Mouse (Mus musculus) embryonic facial prominence, embryonic 10.5 days (tissue): ENCODE data around the gene A130010J15Rik. TPM values are rescaled to one million over a fixed set of nuclear protein-coding genes. Genes with fewer than 3 reads are reported as not detected.

ENCODE experiments used
- DNase-seq: peaks from one replicate; pipeline ENCODE4 v3.0.0-alpha.2; 2017; ENCODE audit warnings: low spot score
- H3K27ac ChIP-seq: fragments of 300-500 bp; sonication (generic); replicated peaks from 2 replicates; pipeline ENCODE4 v1.5.1; 2016; ENCODE audit warnings: mild to moderate bottlenecking
- H3K27me3 ChIP-seq: fragments of 300-500 bp; sonication (generic); replicated peaks from 2 replicates; pipeline ENCODE4 v1.6.1; 2016; ENCODE audit warnings: low read depth, mild to moderate bottlenecking; ENCODE audit not compliant: poor library complexity, severe bottlenecking
- H3K36me3 ChIP-seq: fragments of 300-500 bp; sonication (generic); replicated peaks from 2 replicates; pipeline ENCODE4 v1.6.1; 2016; ENCODE audit warnings: mild to moderate bottlenecking, moderate library complexity
- H3K4me1 ChIP-seq: fragments of 300-500 bp; sonication (generic); 2 replicates; pipeline ENCODE4 v1.6.1; 2016
- H3K4me3 ChIP-seq: fragments of 300-500 bp; sonication (generic); 2 replicates; pipeline ENCODE4 v1.5.1; 2016; ENCODE audit warnings: mild to moderate bottlenecking, moderate library complexity
- H3K9me3 ChIP-seq: fragments of 300-500 bp; sonication (generic); 2 replicates; pipeline ENCODE4 v1.6.1; 2016; ENCODE audit warnings: mild to moderate bottlenecking
- WGBS: fragments of 180-500 bp; shearing (Covaris S2); methylation state at CpG from one replicate; pipeline ENCODE4 v1.1.7; 2016; 5-methylcytosine and 5-hydroxymethylcytosine counted together
- polyA plus RNA-seq: library from polyadenylated mRNA; unstranded; fragments of >200 nt; fragmentation: Nextera tagmentation; extraction: Ambion mirVana; gene quantifications from 2 replicates; pipeline ENCODE4 v1.2.1, GENCODE M21; 2016

The A130010J15Rik gene
- 16.4 and 18.0 TPM in 2 replicates for polyA plus RNA-seq

DNA sequence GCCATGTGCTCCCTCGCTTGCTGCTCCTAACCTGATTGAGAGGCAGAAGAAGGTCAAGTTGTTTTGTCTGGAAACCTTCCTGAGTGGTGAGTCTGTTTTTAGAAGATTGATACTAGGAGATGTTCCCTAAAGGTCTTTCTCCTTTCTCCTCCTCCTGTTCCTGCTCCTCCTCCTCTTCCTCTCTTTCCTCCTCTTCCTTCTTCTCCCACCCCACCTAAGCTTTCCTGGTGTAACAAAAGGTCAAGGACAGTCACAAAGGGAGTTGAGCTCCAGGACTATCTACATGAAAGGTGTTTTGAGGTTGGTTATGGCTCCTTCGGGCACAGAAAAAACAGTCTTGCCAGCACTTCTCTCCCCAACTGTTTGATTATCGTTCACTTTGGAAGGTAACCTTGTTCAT, at the start of gene A130010J15Rik:
Gene A130010J15Rik (plus strand): TSS at position 301 of the 400 bp plus-strand sequence.
- H3K27ac ChIP-seq, result no peak within 1 kb of the TSS
- H3K9me3 ChIP-seq, result no peaks in the 10 kb centered on the region
- no peaks in the 10 kb centered on the region for H3K27me3 ChIP-seq
- peaks cover 8% of the 10 kb centered on the region; the same call in 1 of the 2 replicates for H3K4me1 ChIP-seq
- H3K36me3 ChIP-seq, result 0 out of 2 replicates have a peak, but pooled peaks cover 3% of the 10 kb centered on the region
- WGBS, result 90% methylated on average over 3 of the region's 3 CpGs
- no peak for DNase-seq
- no peak within 1 kb of the TSS for H3K4me3 ChIP-seq

DNA sequence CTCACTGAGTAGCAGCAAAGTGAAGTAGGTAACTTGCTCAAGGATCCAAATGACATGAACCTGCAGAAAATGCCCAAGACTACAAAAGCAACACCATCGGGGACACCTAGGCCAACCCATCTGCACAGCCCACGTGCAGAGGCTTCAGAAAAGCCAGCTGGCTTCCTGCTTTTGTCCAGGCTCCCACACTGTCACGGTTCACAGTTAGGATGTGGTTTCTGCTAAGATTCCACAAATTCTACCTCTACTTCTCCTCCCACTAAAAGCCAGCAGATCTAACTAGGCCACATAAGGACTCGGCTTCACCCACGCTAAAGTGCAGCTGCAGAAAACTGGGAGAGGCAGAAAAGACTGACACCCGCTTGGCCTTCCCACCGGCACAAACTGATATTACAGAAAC, 45.1 kb upstream of the A130010J15Rik start:
- Histone ChIP-seq H3K9me3 (no peaks in the 10 kb centered on the region), H3K27me3 (no peaks in the 10 kb centered on the region), H3K36me3 (peaks cover 98% of the 10 kb centered on the region), H3K4me1 (no peaks in the 10 kb centered on the region), H3K27ac (no peak overlapping the region), H3K4me3 (no peak overlapping the region)
- DNase-seq, result no peak
- WGBS, result 92% methylated on average over 7 of the region's 7 CpGs

DNA sequence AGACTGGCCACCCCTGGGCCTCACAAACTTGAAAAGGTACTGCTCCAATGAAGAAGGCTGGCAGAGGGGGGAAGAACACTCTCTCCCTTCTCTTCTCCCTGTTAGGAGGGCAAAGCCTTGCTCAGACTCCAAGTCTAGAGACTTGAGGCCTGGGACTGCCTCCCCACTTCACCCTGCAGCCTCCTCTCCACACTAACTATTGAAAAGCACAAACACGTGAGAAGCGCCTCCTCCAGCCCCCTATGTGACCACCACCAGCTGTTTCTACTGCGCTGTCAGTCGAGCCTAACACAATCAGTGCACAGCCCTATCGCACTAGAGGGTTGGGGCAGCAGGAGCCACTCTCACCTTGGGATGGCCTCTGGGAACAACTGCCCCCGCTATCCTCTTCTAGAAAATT, 44.6 kb upstream of the A130010J15Rik start:
- Histone ChIP-seq H3K36me3 (peaks cover 98% of the 10 kb centered on the region), H3K4me1 (no peaks in the 10 kb centered on the region), H3K4me3 (no peak overlapping the region), H3K9me3 (no peaks in the 10 kb centered on the region), H3K27ac (no peak overlapping the region), H3K27me3 (no peaks in the 10 kb centered on the region)
- WGBS, result 92% methylated on average over 6 of the region's 6 CpGs
- no peak for DNase-seq

DNA sequence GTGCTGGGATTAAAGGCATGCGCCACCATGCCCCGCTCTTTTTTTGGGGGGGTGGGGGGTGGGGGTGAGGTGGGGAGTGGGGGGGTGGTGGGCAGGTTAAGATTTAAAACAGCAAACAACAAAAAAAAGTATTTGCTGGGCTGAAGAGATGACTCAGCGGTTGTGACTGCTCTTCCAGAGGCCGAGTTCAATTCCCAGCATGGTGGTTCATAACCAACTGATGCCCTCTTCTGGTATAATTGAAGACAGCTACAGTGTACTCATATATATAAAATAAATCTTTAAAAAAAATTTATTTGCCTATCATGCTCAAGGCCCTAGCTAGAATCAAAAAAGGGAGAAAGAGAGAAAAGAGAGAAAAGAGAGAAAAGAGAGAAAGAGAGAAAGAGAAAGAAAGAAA, 42.0 kb upstream of the A130010J15Rik start:
- no peak overlapping the region for H3K4me3 ChIP-seq
- no peaks in the 10 kb centered on the region for H3K27me3 ChIP-seq
- no peaks in the 10 kb centered on the region for H3K9me3 ChIP-seq
- WGBS, result 92% methylated on average over 4 of the region's 4 CpGs
- peaks cover 74% of the 10 kb centered on the region for H3K36me3 ChIP-seq
- DNase-seq, result no peak
- H3K27ac ChIP-seq, result no peak overlapping the region
- peaks cover 10% of the 10 kb centered on the region for H3K4me1 ChIP-seq

DNA sequence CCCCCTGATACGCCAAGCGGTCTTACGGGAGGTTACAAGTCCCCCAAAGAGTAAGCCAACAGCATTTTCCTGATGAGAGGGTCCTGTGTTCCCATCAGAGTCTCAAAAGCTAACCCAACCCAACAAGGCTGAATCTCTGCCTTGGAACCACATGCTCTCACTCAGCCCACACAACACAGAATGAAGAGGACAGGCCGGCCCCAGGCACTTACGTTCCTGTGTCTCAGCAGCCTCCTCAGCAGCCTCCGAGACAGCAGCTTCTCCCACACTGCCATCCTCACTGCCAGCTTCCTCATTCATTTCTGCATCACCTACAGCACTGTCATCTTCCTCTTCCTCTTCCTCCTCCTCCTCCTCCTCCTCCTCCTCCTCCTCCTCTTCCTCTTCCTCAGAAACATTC, 39.8 kb upstream of the A130010J15Rik start:
- no peak for DNase-seq
- Histone ChIP-seq H3K4me3 (no peak overlapping the region), H3K36me3 (peaks cover 52% of the 10 kb centered on the region), H3K4me1 (peaks cover 10% of the 10 kb centered on the region), H3K9me3 (no peaks in the 10 kb centered on the region), H3K27me3 (no peaks in the 10 kb centered on the region), H3K27ac (no peak overlapping the region)
- 91% methylated on average over 6 of the region's 6 CpGs for WGBS

DNA sequence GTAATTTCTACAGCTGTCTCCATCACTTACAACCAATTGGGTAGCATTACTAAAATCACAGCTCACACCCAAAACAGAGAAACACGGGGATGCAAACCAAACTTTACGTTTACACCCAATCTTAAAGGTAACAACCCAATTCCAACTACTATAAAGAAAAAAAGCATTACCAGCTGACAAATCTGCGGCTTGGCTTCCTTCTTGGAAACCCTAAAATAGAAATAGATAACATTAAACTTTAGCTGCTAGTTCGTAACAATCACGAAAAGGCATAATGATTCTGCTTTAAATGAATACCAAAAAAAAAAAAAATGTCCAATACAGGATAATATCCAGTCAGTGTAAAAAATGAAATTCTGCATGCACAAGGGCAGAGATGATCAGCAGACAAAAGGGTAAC, 38.5 kb upstream of the A130010J15Rik start:
- peak overlapping the region; percentile 98 for H3K4me3 ChIP-seq
- H3K4me1 ChIP-seq, result peaks cover 10% of the 10 kb centered on the region
- peaks cover 40% of the 10 kb centered on the region for H3K36me3 ChIP-seq
- 29% methylated on average over 5 of the region's 5 CpGs for WGBS
- no peak for DNase-seq
- H3K9me3 ChIP-seq, result no peaks in the 10 kb centered on the region
- peak overlapping the region; percentile 89 for H3K27ac ChIP-seq
- H3K27me3 ChIP-seq, result no peaks in the 10 kb centered on the region

DNA sequence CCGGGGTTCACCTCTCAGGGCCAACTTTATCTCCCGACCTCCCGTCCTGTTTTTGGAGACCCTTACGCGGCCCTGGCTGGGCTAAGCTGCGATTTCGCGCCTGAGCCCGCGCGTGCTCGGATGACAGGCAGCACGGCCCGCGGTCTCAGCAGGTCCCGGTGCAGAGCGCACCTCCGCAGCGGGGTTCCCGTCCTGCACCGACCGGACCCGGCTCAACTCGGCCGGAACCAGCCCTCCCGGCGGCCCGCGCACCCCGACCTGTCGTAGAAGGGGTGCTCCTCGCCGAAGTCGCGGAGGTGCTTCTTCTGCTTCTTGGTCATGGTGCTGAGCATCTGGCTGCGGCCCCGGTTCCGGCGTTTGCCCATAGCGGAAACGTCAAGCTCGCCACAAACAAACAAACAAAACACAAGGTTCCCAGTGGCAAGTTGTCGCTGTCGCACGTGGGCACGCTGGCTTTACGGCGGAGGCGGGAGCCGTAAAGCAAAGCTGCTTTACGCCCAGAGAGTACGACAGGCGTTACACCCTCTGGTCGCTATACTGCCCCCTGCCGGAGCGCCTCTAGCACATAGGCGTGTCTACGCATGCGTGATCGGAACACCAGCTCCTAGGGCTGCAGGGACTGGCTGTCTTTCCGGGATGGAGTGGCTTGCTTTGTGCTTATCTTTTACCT, 37.9 kb upstream of the A130010J15Rik start, which contains the start of gene Diexf:
Gene Diexf (minus strand): TSS at position 487 of the 670 bp plus-strand sequence.
- Histone ChIP-seq H3K4me3 (peak within 1 kb of the TSS; percentile 98), H3K27me3 (no peaks in the 10 kb centered on the region), H3K27ac (peak within 1 kb of the TSS; percentile 89), H3K36me3 (peaks cover 34% of the 10 kb centered on the region), H3K9me3 (no peaks in the 10 kb centered on the region), H3K4me1 (peaks cover 10% of the 10 kb centered on the region)
- DNase-seq, result peak; percentile 98
- WGBS, result under 1% methylated on average over 61 of the region's 61 CpGs

DNA sequence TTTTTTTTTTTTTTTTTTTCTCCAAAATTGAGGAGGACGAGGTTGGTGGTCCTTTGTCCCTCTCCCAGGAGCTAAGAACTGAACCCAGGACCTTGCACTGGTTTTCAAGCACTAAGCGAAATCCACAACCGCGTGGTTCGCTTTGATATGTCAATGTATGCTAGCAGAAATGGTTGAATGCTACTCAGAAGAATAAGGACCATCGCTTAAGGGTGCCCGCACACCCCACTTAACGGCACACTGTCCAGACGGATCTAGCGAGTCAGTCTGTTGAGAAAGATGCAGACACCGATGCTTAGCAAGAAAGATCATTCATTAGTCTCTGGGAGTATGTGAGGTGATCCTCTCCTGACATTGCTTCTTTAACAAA, 37.4 kb upstream of the A130010J15Rik start:
- Histone ChIP-seq H3K4me3 (peak overlapping the region; percentile 98), H3K4me1 (peaks cover 10% of the 10 kb centered on the region), H3K27ac (peak overlapping the region; percentile 89), H3K27me3 (no peaks in the 10 kb centered on the region), H3K9me3 (no peaks in the 10 kb centered on the region), H3K36me3 (peaks cover 28% of the 10 kb centered on the region)
- DNase-seq, result no peak
- WGBS, result 31% methylated on average over 11 of the region's 11 CpGs

DNA sequence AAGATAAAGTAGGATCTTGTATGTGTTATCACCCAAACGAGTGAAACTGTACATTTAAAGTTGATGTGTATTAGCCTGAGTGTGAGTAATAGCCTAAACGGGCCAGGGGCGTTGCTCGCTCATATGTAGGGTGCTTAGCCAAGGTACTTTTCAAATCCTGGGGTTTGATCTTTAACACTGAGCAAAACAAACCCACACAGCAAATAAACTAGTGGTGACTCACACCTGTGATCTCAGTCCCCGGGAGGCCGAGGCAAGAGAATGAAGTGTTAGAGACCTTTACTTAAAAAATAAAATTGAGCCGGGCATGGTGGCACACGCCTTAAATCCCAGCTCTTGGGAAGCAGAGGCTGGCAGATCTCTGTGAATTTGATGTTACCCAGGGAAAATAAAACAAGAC, 37.0 kb upstream of the A130010J15Rik start:
- Histone ChIP-seq H3K4me3 (peak overlapping the region; percentile 98), H3K4me1 (peaks cover 10% of the 10 kb centered on the region), H3K27me3 (no peaks in the 10 kb centered on the region), H3K36me3 (peaks cover 24% of the 10 kb centered on the region), H3K27ac (peak overlapping the region; percentile 89; the same call in 1 of the 2 replicates), H3K9me3 (no peaks in the 10 kb centered on the region)
- DNase-seq, result no peak
- 86% methylated on average over 8 of the region's 8 CpGs for WGBS

DNA sequence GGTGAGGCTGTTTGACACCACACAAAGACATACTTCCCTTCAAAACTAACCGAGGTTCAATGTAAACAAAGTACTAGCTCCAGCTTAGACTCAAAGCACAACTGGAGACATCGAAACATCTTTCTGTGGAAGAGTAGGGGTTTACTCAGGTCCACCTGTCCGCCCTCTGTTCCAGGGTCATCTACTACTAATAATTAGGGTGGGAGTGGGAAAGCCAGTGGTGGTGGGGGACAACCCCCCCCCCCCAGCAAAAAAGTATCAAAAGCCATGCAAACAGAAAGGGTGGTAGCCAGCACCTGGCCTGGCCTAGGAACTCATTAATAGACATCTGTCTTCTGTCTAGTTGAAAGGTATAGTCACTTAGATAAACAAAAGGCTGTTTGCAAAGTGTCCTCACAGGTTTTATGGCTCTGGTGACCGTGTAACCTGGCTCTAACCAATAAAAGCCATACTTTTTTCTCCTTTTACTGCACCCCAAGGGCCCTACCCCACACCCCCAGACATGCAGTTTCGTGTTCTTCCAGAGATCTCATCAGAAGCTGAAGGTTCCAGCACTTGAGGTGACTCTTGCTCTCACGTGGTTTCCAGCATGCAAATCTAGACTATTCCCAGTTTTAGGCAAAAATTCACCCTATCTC, 36.4 kb upstream of the A130010J15Rik start:
- H3K27ac ChIP-seq, result no peak overlapping the region
- H3K4me3 ChIP-seq, result no peak overlapping the region
- WGBS, result 84% methylated on average over 6 of the region's 6 CpGs
- H3K4me1 ChIP-seq, result peaks cover 10% of the 10 kb centered on the region
- H3K27me3 ChIP-seq, result no peaks in the 10 kb centered on the region
- no peak for DNase-seq
- peaks cover 19% of the 10 kb centered on the region for H3K36me3 ChIP-seq
- no peaks in the 10 kb centered on the region for H3K9me3 ChIP-seq

DNA sequence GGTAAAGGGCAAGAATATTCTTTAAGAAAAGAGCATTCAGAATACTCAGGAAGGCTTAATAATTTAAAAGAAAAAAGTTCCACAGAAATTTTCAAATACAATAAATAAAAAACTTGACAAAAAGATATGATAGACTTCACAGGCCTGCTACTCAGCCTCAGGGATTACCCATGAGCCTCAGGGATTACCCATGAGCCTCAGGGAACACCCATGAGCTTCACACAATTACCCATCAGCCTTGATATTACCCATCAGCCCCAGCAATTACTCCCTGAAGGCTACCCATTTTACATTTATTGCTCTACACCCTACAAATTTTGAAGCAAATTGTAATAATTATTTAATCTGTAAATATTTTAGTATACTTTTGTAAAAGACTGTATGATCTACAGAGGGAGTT, 35.5 kb upstream of the A130010J15Rik start:
- Histone ChIP-seq H3K9me3 (no peaks in the 10 kb centered on the region), H3K27me3 (no peaks in the 10 kb centered on the region), H3K4me1 (peaks cover 10% of the 10 kb centered on the region), H3K4me3 (no peak overlapping the region), H3K36me3 (peaks cover 9% of the 10 kb centered on the region), H3K27ac (no peak overlapping the region)
- no peak for DNase-seq

DNA sequence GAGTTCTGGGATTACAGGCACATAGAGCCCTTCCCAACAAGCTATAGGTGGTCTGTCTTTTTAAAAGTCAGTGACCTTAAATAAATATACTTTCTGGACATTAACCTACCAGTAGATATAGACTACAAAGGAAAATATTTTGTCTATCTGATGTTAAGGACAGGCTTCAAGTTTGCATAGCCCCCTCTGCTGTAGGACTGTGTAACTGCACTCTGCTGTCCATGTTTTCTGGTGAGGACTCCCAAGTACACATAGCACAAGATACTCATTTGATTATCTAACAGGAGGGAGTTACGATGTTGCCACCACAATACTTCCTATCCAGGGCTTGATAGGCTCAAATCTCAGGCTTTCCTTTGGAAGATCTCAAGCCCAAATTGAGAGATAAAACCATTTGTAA, 34.1 kb upstream of the A130010J15Rik start:
- H3K4me1 ChIP-seq, result peaks cover 18% of the 10 kb centered on the region
- no peak overlapping the region for H3K4me3 ChIP-seq
- 83% methylated on average over 1 of the region's 1 CpGs for WGBS
- H3K27me3 ChIP-seq, result 0 out of 2 replicates have a peak, but pooled peaks cover 3% of the 10 kb centered on the region
- no peaks in the 10 kb centered on the region for H3K9me3 ChIP-seq
- no peak for DNase-seq
- H3K27ac ChIP-seq, result no peak overlapping the region
- no peaks in the 10 kb centered on the region for H3K36me3 ChIP-seq

DNA sequence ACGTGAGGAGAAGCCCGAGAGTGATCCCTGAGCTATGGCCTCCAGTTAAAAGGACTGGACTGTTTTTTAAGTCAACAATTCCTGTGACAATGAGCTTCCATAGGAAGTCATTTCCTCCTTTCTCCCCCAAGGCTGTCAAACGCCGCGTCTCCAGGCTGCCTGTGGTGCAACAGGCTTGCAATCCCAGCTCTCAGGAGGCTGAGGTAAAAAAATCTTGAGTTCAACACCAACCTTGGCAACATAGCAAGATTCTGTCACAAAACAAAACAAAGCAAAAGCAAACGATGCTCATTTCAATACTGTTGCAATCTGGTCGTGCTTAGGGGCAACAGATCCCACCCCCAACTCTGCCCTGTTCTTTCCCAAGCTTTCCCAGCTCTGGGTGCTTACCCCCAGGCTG, 29.8 kb upstream of the A130010J15Rik start:
- Histone ChIP-seq H3K4me3 (no peak overlapping the region), H3K27ac (no peak overlapping the region), H3K36me3 (no peaks in the 10 kb centered on the region), H3K4me1 (peaks cover 26% of the 10 kb centered on the region), H3K9me3 (no peaks in the 10 kb centered on the region), H3K27me3 (0 out of 2 replicates have a peak, but pooled peaks cover 6% of the 10 kb centered on the region)
- 34% methylated on average over 7 of the region's 7 CpGs for WGBS
- DNase-seq, result no peak
